Mouse (Mus musculus): ENCODE data around the gene Cep128. TPM values are rescaled to one million over a fixed set of nuclear protein-coding genes. Genes with fewer than 3 reads are reported as not detected.
"Not testable (repeated sequence)": the region's sequence is repeated elsewhere in the genome, so short reads cannot be mapped to it uniquely, and the experiment has no call there.

Gene Cep128
- 10 to 100 TPM; 17.1 to 19.1 TPM for total RNA-seq (2021)

DNA sequence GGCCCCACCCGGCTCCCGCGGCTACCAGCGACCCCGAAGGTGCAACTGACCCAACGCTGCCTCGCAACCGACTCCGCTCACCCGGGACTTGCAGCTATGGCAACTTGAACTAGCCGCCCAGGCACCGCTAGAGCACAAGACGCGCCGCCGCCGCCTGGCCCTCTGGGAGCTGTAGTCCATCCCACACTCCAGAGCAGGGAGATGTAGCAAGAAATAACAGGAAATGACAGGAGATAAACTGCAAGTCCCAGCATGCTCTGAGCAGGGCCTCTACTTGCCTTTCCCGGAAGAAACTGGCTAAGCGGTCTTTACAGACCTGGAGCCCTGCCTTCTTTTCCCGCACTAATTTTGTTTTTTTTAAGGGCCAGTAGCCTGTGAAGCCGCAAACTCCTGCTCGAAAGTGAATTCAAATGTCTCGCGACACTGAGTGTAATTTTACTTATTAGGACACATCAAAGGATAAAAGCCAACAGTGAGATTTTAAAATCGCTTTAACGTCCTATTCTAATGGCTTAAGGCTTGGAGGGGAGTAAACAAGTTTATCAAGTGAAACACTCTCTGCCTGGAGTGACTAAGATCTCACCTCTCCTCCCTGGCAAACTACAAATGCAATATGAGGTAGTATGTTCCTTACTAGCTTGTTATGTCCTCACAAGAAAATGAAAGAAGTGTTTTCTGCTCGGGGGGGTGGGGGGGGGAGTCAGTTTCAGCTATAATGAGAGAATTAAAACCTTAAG is at the start of gene Cep128, which contains the start of gene Tshr:
Cep128 (minus strand) TSS at position 129 of the 737 bp plus-strand sequence.
Tshr (plus strand) TSS at position 283 of the 737 bp plus-strand sequence.
- DNase-seq: peak; percentile 92

GRCm38 (mm10) chr12:91427129-91427528 is 42.9 kb upstream of the Cep128 start:
- DNase-seq: no peak

DNA sequence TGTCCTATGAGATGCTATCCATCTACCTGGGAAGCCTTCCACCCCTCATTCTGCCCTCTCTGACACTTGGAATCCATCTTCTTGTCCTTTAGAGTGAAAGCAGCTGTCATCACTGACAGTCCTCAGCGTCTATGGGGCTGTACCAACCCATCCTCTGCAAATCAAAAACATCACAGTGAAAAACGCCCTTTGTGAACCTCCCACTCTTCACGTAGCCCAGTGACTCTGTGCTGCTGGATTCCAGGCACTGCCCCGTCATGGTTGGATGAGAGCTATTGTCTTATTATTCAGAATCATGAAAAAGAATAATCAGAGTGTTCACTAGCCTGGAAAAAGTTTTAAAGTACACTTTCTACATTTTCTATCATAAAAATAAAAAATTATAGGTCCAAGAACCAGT is 42.3 kb upstream of the Cep128 start:
- no peak for DNase-seq

GRCm38 (mm10) chr12:91423125-91423820 is 39.1 kb upstream of the Cep128 start:
- peak; percentile 29 for DNase-seq

GRCm38 (mm10) chr12:91421272-91421671 is 37.1 kb upstream of the Cep128 start:
- no peak for DNase-seq

GRCm38 (mm10) chr12:91418791-91419190 is 34.6 kb upstream of the Cep128 start:
- peak; percentile 74 for DNase-seq

DNA sequence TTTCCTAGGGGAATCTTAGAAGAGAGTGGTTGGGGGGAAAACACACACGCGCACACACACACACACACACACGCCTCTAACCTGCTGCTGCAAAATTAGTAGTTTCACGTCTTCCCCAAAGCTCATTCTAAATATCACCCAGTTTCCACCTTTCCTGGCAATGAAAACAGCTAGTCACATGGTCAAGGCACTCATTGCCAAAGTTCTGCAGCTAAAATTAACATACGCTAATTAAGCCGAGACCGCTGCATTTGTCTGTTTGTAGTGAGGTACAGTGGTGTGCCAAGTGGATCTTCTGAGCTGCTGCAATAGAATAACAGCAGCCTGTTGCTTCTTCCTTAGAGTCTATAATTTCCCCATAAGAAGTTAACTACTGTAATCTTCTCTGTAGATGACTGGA is 32.6 kb upstream of the Cep128 start:
- no peak for DNase-seq

GRCm38 (mm10) chr12:91415112-91415511 is 30.9 kb upstream of the Cep128 start:
- no peak for DNase-seq

- no peak for DNase-seq
Measured at GRCm38 (mm10) chr12:91412461-91413182, 28.4 kb upstream of the Cep128 start.

DNA sequence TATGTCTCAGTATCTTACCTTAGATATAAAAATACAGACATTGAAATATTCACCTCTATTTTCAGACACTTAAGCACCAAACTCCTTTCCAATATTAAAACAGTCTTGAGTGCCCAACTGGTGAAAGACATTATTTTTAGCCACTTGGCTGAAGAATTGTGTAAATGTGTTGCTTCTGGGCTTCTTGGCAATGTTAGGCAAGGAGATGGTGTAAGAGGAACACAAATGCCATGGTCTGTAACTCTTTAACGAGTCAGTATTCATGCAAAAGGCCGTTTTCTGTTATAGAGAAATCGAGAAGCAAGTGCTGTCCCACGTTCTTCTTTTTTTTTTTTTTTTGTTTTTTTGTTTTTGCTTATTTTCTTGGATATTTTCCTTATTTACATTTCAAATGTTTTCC is 26.1 kb upstream of the Cep128 start:
- DNase-seq: no peak

- DNase-seq: no peak
Measured at GRCm38 (mm10) chr12:91401049-91401352, 16.8 kb upstream of the Cep128 start.

DNA sequence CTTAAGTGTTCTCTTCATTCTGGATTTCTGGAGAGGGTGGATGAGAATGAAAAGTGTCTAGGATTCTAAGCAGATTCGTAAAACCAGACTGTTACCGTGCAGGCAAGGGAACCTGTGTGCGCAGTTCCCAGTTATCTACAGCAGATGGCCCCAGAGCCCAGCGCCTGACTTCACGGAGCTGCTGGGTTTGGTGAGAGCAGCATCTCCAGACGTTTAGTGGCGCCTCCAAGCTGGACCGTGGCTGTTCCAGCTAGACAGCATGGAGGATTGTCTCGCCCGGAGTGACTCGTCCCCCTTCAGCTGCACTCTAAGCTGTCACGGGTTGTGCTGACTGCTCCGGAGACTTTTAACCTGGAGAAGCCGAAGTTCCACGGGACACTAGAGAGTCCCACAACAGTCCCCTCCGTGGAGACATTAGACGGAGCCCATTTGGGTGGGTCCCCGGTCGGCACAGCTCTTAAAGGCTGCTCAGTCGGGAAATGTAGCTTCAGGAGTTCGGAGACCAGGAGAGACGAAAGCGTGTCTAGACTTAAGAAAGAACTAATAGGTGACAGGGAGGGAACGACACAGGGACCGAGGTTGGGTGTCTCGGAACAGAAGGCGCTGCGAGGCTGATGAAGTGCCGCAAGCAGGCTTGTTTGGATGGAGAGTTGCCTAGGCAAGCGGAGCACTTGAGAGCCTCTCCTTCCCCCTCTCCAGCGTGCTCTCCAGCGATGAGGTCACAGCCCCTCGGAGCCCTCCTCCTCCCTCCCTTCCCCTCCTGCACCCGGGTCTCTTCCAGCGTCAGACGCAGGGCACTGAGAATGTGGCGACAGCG is 16.2 kb upstream of the Cep128 start:
- DNase-seq: peak; percentile 76

DNA sequence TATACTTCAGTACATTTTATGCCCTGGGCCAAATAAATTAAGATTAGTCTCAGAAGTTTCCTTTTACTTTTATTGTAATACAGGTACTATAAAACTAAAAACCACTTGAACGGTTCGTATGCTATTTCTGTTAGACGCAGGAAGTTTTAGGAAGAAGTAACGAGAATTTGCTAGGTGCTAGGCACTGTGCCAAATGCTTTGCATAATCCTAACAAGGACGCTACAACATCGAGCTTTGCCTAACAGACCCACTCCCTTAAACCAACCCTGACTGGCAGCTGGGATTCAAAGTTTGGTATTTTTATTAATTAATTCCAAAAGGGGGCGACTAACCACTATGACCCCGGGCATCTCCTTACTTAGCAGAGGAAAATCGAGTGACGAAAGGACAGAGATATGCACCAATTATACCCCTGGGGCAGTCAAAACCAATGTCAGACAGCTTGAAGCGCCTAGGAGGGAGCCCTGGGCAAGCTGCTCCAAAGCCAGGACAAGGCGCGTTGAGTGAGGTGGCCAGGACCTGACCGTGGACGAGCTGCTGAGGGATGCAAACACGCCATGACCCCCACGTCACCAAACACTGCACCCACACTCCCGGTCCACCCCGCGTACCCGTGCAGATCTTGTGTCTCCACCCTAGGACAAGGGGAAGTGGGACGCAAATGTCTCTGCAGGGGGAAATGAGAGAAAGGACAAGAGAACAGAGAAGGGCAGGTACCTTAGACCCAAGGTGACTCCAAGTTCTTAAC is 519 bp downstream of the Cep128 start:
- peak; percentile 6 for DNase-seq

DNA sequence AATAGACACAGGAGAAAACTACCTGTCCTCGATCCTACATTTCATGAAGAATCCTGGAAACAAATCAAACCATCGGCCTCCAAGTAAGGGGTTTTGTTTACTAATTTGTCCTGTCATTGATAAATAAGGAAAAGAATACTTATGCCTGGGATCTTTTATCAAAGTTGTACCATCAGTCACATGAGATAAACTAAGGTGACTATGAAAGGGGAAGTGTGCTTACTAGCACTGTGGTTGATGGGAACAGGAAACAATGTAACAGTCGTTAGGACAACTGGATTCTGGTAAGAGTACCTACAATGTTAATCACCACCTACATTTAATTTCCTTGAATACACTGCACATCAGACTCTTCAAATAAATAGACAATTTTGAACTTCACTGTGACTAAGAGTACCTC is 15.0 kb downstream of the Cep128 start:
- DNase-seq: no peak

DNA sequence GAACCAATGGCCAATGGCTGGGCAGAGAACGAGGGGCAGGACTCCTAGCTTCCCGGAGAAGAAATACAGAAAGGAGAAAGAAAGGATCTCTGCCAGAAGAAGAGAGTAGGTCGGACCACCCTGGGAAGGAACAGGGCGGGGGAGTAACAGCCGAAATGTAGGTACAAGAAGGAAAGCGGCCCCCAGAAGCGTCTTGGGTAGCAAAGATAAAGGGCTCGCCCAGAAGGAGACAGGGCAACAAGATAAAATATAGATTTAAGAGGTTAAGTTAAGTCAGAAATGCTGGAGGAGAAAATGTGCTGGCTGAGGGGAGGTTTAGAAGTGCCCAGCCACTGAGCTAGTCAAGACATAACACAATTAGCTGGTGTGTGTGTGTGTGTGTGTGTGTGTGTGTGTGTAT is 30.4 kb downstream of the Cep128 start:
- no peak for DNase-seq

DNA sequence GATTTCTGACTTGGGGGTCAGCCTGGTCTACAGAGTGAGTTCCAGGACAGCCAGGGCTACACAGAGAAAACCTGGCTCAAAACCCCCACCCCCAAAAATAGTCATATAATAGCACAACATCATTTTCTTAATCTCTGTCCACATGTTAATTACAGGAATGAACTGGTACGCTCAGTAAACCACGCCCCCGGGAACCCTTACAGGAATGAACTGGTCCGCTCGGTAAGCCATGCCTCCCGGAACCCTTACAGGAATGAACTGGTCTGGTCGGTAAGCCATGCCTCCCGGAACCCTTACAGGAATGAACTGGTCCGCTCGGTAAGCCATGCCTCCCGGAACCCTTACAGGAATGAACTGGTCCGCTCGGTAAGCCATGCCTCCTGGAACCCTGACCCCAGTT is 45.6 kb downstream of the Cep128 start:
- DNase-seq: not testable (repeated sequence)

GRCm38 (mm10) chr12:91327527-91327926 is 56.7 kb downstream of the Cep128 start:
- DNase-seq: no peak

DNA sequence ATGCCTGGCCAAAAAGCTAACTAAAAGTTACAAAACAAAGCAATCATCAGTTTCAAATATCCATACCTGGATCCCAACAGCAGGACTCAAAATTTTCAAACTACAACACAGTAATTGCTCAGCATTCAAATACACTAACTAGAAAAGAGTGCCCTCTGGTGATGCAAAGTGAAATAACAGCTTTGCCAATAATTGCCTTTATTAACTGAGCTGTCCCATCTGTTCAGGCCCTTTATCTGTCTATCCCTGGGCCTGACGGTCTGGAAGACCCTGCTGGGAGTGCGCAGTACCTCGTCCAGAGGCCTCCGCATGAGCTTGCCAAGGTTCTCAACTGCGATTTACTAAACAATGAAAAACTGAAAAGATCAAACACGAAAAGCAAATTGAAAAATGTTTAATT is 58.1 kb downstream of the Cep128 start:
- DNase-seq: peak; percentile 23

DNA sequence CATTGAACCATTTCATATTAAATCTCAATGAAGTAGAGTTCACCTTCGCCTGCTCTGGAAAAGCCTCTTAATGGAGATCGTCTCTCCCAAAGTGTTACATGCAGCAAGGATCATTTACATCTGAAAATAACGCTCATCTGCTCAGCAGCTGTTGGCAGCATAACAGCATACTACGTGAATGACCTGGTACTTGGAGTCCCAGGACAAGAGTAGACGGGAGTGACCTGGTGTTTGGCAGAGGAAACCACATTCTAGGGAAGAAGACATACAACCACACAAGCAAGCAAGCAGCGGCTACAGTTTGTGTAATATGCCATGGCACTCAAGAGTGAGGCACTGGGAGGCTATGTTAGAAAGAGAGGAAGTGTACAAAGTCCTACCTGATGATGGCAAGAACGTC is 69.2 kb downstream of the Cep128 start:
- DNase-seq: no peak

GRCm38 (mm10) chr12:91313974-91314587 is 70.1 kb downstream of the Cep128 start:
- peak; percentile 10 for DNase-seq

DNA sequence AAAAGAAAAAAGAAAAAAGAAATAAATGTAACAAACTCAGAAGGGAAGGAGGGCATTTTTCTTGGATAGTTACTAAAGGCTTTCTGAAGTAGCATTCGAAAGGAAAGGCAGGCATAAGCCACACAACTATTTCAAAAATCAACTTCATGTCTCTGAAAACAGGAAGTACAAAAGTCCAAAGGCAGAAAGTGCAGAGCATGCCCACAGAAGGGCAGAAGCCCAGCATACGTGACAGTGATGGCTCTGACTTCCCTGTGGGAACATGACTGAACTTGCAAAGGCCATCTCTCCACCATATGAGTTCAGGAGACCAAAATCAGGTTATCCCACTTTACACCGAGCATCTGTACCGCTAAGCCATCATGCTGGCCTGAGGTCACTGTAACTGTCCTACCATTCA is 71.6 kb downstream of the Cep128 start:
- DNase-seq: no peak

Data from heart, postnatal 4 days (tissue).